Mouse (Mus musculus) thymus, adult 2 months (tissue): ENCODE results near the gene Nkd2.

ENCODE experiments used
- CTCF ChIP-seq: fragments of 200-500 bp; IDR thresholded peaks from 2 replicates; pipeline ENCODE4 v1.5.1; 2012; ENCODE audit warnings: mild to moderate bottlenecking, control low read depth, low read length, moderate library complexity, borderline replicate concordance; ENCODE audit not compliant: control insufficient read depth, poor library complexity, insufficient read depth; ENCODE audit errors: extremely low read depth
- POLR2A ChIP-seq: fragments of 200-500 bp; IDR thresholded peaks from 2 replicates; pipeline ENCODE4 v1.6.1; 2012; ENCODE audit warnings: mild to moderate bottlenecking, low read length, control low read depth, moderate library complexity; ENCODE audit not compliant: control insufficient read depth, poor library complexity, insufficient read depth; ENCODE audit errors: extremely low read depth

- no peak for TF ChIP-seq POLR2A
- TF ChIP-seq CTCF, result no peak
These were observed 23.7 kb downstream of the Nkd2 start for GRCm38 (mm10) chr13:73823711-73824110.
